Mouse (Mus musculus) T-helper 2 cell (primary cell): ENCODE measurements around the gene Crp.

Source experiments
- in situ Hi-C: fragments of 300-600 bp; cut with MboI, MseI; formaldehyde crosslinking; loops from one replicate; pipeline ENCODE4 v1.15.1; 2025; ENCODE audit warnings: high pct_unique_total_duplicates

Crp gene

GRCm38 (mm10) chr1:172711396-172711795 lies 13.5 kb downstream of the Crp start:
- in situ Hi-C loops: no loop called here

- in situ Hi-C loops: no loop called here
Observed at GRCm38 (mm10) chr1:172711962-172712361, 14.1 kb downstream of the Crp start.

GRCm38 (mm10) chr1:172751241-172751640 lies 53.4 kb downstream of the Crp start:
- in situ Hi-C loops: no loop called here

- in situ Hi-C loops: no loop called here
Observed at GRCm38 (mm10) chr1:172755151-172755550, 57.3 kb downstream of the Crp start.

- in situ Hi-C loops: no loop called here
Observed at GRCm38 (mm10) chr1:172759525-172759924, 61.7 kb downstream of the Crp start.

- in situ Hi-C loops: no loop called here
Observed at GRCm38 (mm10) chr1:172779195-172779594, 81.3 kb downstream of the Crp start.

- in situ Hi-C loops: no loop called here
Observed at GRCm38 (mm10) chr1:172785322-172785721, 87.5 kb downstream of the Crp start.

GRCm38 (mm10) chr1:172785886-172786285 lies 88.0 kb downstream of the Crp start:
- in situ Hi-C loops: no loop called here

GRCm38 (mm10) chr1:172828975-172829374 lies 131.1 kb downstream of the Crp start:
- in situ Hi-C loops: no loop called here

GRCm38 (mm10) chr1:172847044-172847761 lies 149.3 kb downstream of the Crp start:
- in situ Hi-C loops: no loop called here

GRCm38 (mm10) chr1:172848171-172848570 lies 150.3 kb downstream of the Crp start:
- in situ Hi-C loops: no loop called here

- in situ Hi-C loops: loop anchor here (10.0 kb wide), 1 partner anchor 1970 kb away; no protein-coding TSS in a partner anchor
Observed at GRCm38 (mm10) chr1:172875265-172875664, 177.4 kb downstream of the Crp start.

- in situ Hi-C loops: loop anchor here (10.0 kb wide), 1 partner anchor 1968 kb away; no protein-coding TSS in a partner anchor
Observed at GRCm38 (mm10) chr1:172876675-172877074, 178.8 kb downstream of the Crp start.
